In genomic region chr12:3350136-3350535, GRCm38 (mm10) we compare ENCODE assay signal across 13 mouse cellular contexts. TPM values are rescaled to one million over a fixed set of nuclear protein-coding genes. Genes with fewer than 3 reads are reported as not detected.
DNase-seq lines count a peak whose midpoint lies in the region; ATAC-seq lines count a peak whose summit lies in the region.
"Had no signal": no experiment of that assay in that cellular context is flagged by ENCODE, and none has a peak within 500 bp of the region (broad histone marks: within the 10 kb centered on the region; RNA-seq: fewer than 3 reads in every experiment).

No protein-coding gene starts in this region.

- no peak overlapping the region for H3K4me3 ChIP-seq in midbrain, embryonic 10.5 days
- H3K4me3 ChIP-seq: embryonic facial prominence, embryonic 10.5 days; limb, embryonic 13.5 days; lung, embryonic 15.5 days had no signal

- H3K36me3 ChIP-seq in midbrain, embryonic 10.5 days = no peaks in the 10 kb centered on the region
- H3K36me3 ChIP-seq: embryonic facial prominence, embryonic 10.5 days; limb, embryonic 13.5 days; lung, embryonic 15.5 days had no signal

- DNase-seq in heart, postnatal 10 days = peak; percentile 33 to 35
- no peak for DNase-seq in heart, adult 9 months (ENCODE audit: low spot score in 2 of 2)
- peak; percentile 84 for DNase-seq in adrenal gland, postnatal 14 days
- peak; percentile 8 to 15 for DNase-seq in kidney, postnatal 4 days
- DNase-seq in right cerebral cortex, adult 2 months (ENCODE audit: low spot score in 2 of 2) = no peak
- DNase-seq in midbrain, embryonic 10.5 days (ENCODE audit: low spot score) = no peak
- DNase-seq in urinary bladder, adult 18-20 months (ENCODE audit: low spot score in 2 of 2) = no peak
- DNase-seq: cerebellum, adult 11 months; forebrain, postnatal 0 days had no signal

- ATAC-seq in granulocyte monocyte progenitor cell, adult 5-6 weeks (replicated peaks; ENCODE audit: poor library complexity, severe bottlenecking) = 0 out of 2 replicates have a peak, but pooled peaks have one; percentile 17
- ATAC-seq: forebrain, postnatal 0 days had no signal

- intact Hi-C loops in heart, postnatal 10 days (cut with DNase I) = no loop called here

- no peak overlapping the region for H3K27ac ChIP-seq in midbrain, embryonic 10.5 days (replicated peaks)
- H3K27ac ChIP-seq: embryonic facial prominence, embryonic 10.5 days; limb, embryonic 13.5 days; lung, embryonic 15.5 days had no signal

- WGBS in midbrain, embryonic 10.5 days = 79% methylated on average over 5 of the region's 5 CpGs

- 0 out of 2 replicates have a peak, but pooled peaks cover 2% of the 10 kb centered on the region for H3K9me3 ChIP-seq in midbrain, embryonic 10.5 days (replicated peaks)
- H3K9me3 ChIP-seq: limb, embryonic 13.5 days; lung, embryonic 15.5 days had no signal

- no peaks in the 10 kb centered on the region for H3K4me1 ChIP-seq in midbrain, embryonic 10.5 days
- H3K4me1 ChIP-seq: embryonic facial prominence, embryonic 10.5 days; lung, embryonic 15.5 days had no signal

- H3K27me3 ChIP-seq in midbrain, embryonic 10.5 days (ENCODE audit: low read depth, poor library complexity, severe bottlenecking) = no peaks in the 10 kb centered on the region
- H3K27me3 ChIP-seq: limb, embryonic 13.5 days; lung, embryonic 15.5 days had no signal

RNA-seq across cellular contexts. Expression of gene Kif3c, which starts 14.8 kb away (rescaled TPM):
- total RNA-seq in heart, postnatal 10 days (2021) = 1 to 10 TPM; 5.5 to 5.8 TPM
- total RNA-seq in adrenal gland, postnatal 14 days (2021) = 12.3 and 18.5 TPM in 2 replicates
- total RNA-seq in granulocyte monocyte progenitor cell, adult 5-6 weeks (2014; fragmentation: Nextera tagmentation) = 2.7 and 7.8 TPM in 2 replicates
- 3.3 and 4.4 TPM in 2 replicates for total RNA-seq in granulocyte monocyte progenitor cell, adult 5-6 weeks (2017)
- polyA plus RNA-seq in midbrain, embryonic 10.5 days (2016; fragmentation: Nextera tagmentation; extraction: Ambion mirVana) = 19.9 and 28.5 TPM in 2 replicates

RNA-seq across cellular contexts. Expression of gene Rab10, which starts 40.4 kb away (rescaled TPM):
- total RNA-seq in heart, postnatal 10 days (2021) = 100 to 1,000 TPM; 121 to 123 TPM
- total RNA-seq in adrenal gland, postnatal 14 days (2021) = 157 TPM in 2 replicates
- total RNA-seq in granulocyte monocyte progenitor cell, adult 5-6 weeks (2014; fragmentation: Nextera tagmentation) = 57.5 and 59.4 TPM in 2 replicates
- total RNA-seq in granulocyte monocyte progenitor cell, adult 5-6 weeks (2017) = 88.2 and 111 TPM in 2 replicates
- 83.2 and 86.2 TPM in 2 replicates for polyA plus RNA-seq in midbrain, embryonic 10.5 days (2016; fragmentation: Nextera tagmentation; extraction: Ambion mirVana)

Comparison
In these comparisons a context has a peak if more than half of its experiments do, and no peak if none do; other contexts are left out.
1. DNase-seq: peak in heart, postnatal 10 days (2 of 2), adrenal gland, postnatal 14 days (single experiment) and kidney, postnatal 4 days (2 of 2); none in heart, adult 9 months (0 of 2), right cerebral cortex, adult 2 months (0 of 2), midbrain, embryonic 10.5 days (single experiment) and urinary bladder, adult 18-20 months (0 of 2).